ENCODE assay signal across 12 mouse cellular contexts in genomic region chr15:78591680-78592451, GRCm38 (mm10). TPM values are rescaled to one million over a fixed set of nuclear protein-coding genes. Genes with fewer than 3 reads are reported as not detected.
DNase-seq lines count a peak whose midpoint lies in the region; ATAC-seq lines count a peak whose summit lies in the region.
"Had no signal": no experiment of that assay in that cellular context is flagged by ENCODE, and none has a peak within 500 bp of the region (broad histone marks: within the 10 kb centered on the region; RNA-seq: fewer than 3 reads in every experiment).

No protein-coding gene starts in this region.

- WGBS in embryonic facial prominence, embryonic 10.5 days, result 58% methylated on average over 15 of the region's 15 CpGs

- H3K36me3 ChIP-seq in embryonic facial prominence, embryonic 10.5 days (replicated peaks), result no peaks in the 10 kb centered on the region

- H3K9me3 ChIP-seq in embryonic facial prominence, embryonic 10.5 days, result no peaks in the 10 kb centered on the region

- no peaks in the 10 kb centered on the region for H3K27me3 ChIP-seq in embryonic facial prominence, embryonic 10.5 days (replicated peaks; ENCODE audit: low read depth, poor library complexity, severe bottlenecking)

- peak; percentile 86 for DNase-seq in A20 (ENCODE audit: low read depth, low spot score)
- peak; percentile 79 for DNase-seq in CD4-positive, CD25-positive, alpha-beta regulatory T cell, adult 2 months (ENCODE audit: low read depth, low spot score)
- peak; percentile 75 to 78 for DNase-seq in natural killer cell, adult 2 months (ENCODE audit: low spot score in 2 of 2)
- DNase-seq in embryonic facial prominence, embryonic 10.5 days (ENCODE audit: low spot score), result no peak
- DNase-seq in embryo, embryonic 11 days, result no peak
- no peak for DNase-seq in adrenal gland, adult 2 months
- DNase-seq: kidney, adult 11 months had no signal

- H3K4me3 ChIP-seq in embryonic facial prominence, embryonic 10.5 days, result no peak overlapping the region
- H3K4me3 ChIP-seq: layer of hippocampus, adult 2 months had no signal

- H3K4me1 ChIP-seq in embryonic facial prominence, embryonic 10.5 days, result peaks cover 23% of the 10 kb centered on the region

- no peak overlapping the region for H3K27ac ChIP-seq in embryonic facial prominence, embryonic 10.5 days (replicated peaks)
- H3K27ac ChIP-seq: layer of hippocampus, adult 2 months had no signal

- ATAC-seq in granulocyte monocyte progenitor cell, adult 5-6 weeks (replicated peaks; ENCODE audit: poor library complexity, severe bottlenecking), result peak; percentile 58

RNA-seq across cellular contexts. Expression of gene Cyth4, which starts 5.0 kb away (rescaled TPM):
- total RNA-seq in granulocyte monocyte progenitor cell, adult 5-6 weeks (2014; fragmentation: Nextera tagmentation), result 62.3 and 66.3 TPM in 2 replicates
- 46.0 and 60.5 TPM in 2 replicates for total RNA-seq in granulocyte monocyte progenitor cell, adult 5-6 weeks (2017)
- 3.8 and 5.8 TPM in 2 replicates for polyA plus RNA-seq in embryonic facial prominence, embryonic 10.5 days (2016; fragmentation: Nextera tagmentation; extraction: Ambion mirVana)
- total RNA-seq in adrenal gland, adult 2 months (2021), result 10 to 100 TPM in 1 of 2 experiments, 1 to 10 TPM in 1; 7.2 to 12.7 TPM
- 13.8 and 16.2 TPM in 2 replicates for polyA plus RNA-seq in adrenal gland, adult 2 months (2012; rRNA removed)

RNA-seq across cellular contexts. Expression of gene Rac2, which starts 19.3 kb away (rescaled TPM):
- 325 and 431 TPM in 2 replicates for total RNA-seq in granulocyte monocyte progenitor cell, adult 5-6 weeks (2014; fragmentation: Nextera tagmentation)
- 94.7 and 105 TPM in 2 replicates for total RNA-seq in granulocyte monocyte progenitor cell, adult 5-6 weeks (2017)
- polyA plus RNA-seq in embryonic facial prominence, embryonic 10.5 days (2016; fragmentation: Nextera tagmentation; extraction: Ambion mirVana), result 5.0 and 7.7 TPM in 2 replicates
- total RNA-seq in adrenal gland, adult 2 months (2021), result 1 to 10 TPM; 8.1 to 9.6 TPM
- 33.4 and 40.2 TPM in 2 replicates for polyA plus RNA-seq in adrenal gland, adult 2 months (2012; rRNA removed)

RNA-seq across cellular contexts. Expression of gene Sstr3, which starts 47.4 kb away (rescaled TPM):
- total RNA-seq in granulocyte monocyte progenitor cell, adult 5-6 weeks (2014; fragmentation: Nextera tagmentation), result not detected in 2 replicates
- not detected in 2 replicates for total RNA-seq in granulocyte monocyte progenitor cell, adult 5-6 weeks (2017)
- polyA plus RNA-seq in embryonic facial prominence, embryonic 10.5 days (2016; fragmentation: Nextera tagmentation; extraction: Ambion mirVana), result not detected in 2 replicates
- 1 to 10 TPM in 1 of 2 experiments, under 1 TPM in 1; 0.43 to 1.6 TPM for total RNA-seq in adrenal gland, adult 2 months (2021)
- polyA plus RNA-seq in adrenal gland, adult 2 months (2012; rRNA removed), result 0.16 and 0.93 TPM in 2 replicates
- polyA plus RNA-seq: heart, embryonic 16.5 days; limb, embryonic 11.5 days; midbrain, embryonic 11.5 days had no signal

Comparison
In these comparisons a context has a peak if more than half of its experiments do, and no peak if none do; other contexts are left out.
1. DNase-seq: peak in A20 (single experiment), CD4-positive, CD25-positive, alpha-beta regulatory T cell, adult 2 months (single experiment) and natural killer cell, adult 2 months (2 of 2); none in embryonic facial prominence, embryonic 10.5 days (single experiment), embryo, embryonic 11 days (single experiment) and adrenal gland, adult 2 months (single experiment).
2. RNA of gene Rac2, which starts 19.3 kb away (total RNA-seq): 94.7 to 431 TPM in granulocyte monocyte progenitor cell, adult 5-6 weeks; 8.1 to 9.6 TPM in adrenal gland, adult 2 months; every median in the first group is over 4 times any median in the second.